Mouse (Mus musculus): ENCODE data around the gene Slc22a21. TPM values are rescaled to one million over a fixed set of nuclear protein-coding genes. Genes with fewer than 3 reads are reported as not detected.
"Not testable (repeated sequence)": the region's sequence is repeated elsewhere in the genome, so short reads cannot be mapped to it uniquely, and the experiment has no call there.

The Slc22a21 gene
- polyA plus RNA-seq, 1 experiment from 2014 or later = 4.7 TPM

- H3K4me3 ChIP-seq (replicated peaks) = no peak overlapping the region
- H3K4me1 ChIP-seq = no peaks in the 10 kb centered on the region
- WGBS = 65% methylated on average over 1 of the region's 1 CpGs
- no peaks in the 10 kb centered on the region for H3K9me3 ChIP-seq (replicated peaks)
- ATAC-seq (ENCODE audit: low FRiP score) = no peak
- H3K27ac ChIP-seq (replicated peaks) = no peak overlapping the region
- H3K4me2 ChIP-seq = no peak overlapping the region
- H3K27me3 ChIP-seq (replicated peaks) = no peaks in the 10 kb centered on the region
- no peaks in the 10 kb centered on the region for H3K36me3 ChIP-seq
- H3K9ac ChIP-seq (replicated peaks) = no peak overlapping the region
Observed at GRCm38 (mm10) chr11:53989232-53989631, 9.1 kb upstream of the Slc22a21 start.

- Histone ChIP-seq H3K27ac (replicated peaks) (no peak overlapping the region), H3K9me3 (replicated peaks) (no peaks in the 10 kb centered on the region), H3K4me2 (no peak overlapping the region), H3K4me3 (replicated peaks) (no peak overlapping the region), H3K9ac (replicated peaks) (no peak overlapping the region), H3K4me1 (no peaks in the 10 kb centered on the region), H3K27me3 (replicated peaks) (no peaks in the 10 kb centered on the region), H3K36me3 (no peaks in the 10 kb centered on the region)
- 82% methylated on average over 4 of the region's 4 CpGs for WGBS
- no peak for ATAC-seq (ENCODE audit: low FRiP score)
Observed at GRCm38 (mm10) chr11:53988081-53988480, 7.9 kb upstream of the Slc22a21 start.

DNA sequence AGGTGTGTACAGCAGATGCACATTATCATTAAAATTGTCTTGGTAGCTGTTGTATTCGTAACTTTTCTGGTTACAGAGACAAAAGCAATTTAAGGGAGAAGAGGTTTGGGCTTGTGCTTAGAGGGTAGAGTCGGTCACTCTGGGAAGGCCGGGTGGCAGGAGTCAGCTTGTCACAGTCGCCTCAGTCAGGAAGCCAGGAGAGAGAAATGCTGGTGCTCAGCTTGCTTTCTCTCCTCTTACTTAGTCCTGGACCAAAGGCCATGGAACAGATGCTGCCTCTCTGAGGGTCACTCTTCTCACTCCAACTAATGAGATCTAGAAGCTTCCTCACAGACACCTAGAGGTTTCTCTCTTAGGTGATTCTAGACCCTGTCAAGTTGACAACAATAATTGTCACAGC is 1.3 kb upstream of the Slc22a21 start:
- Histone ChIP-seq H3K4me3 (replicated peaks) (no peak overlapping the region), H3K27me3 (replicated peaks) (peaks cover 11% of the 10 kb centered on the region; the same call in 1 of the 2 replicates), H3K4me1 (peaks cover 15% of the 10 kb centered on the region; the same call in 1 of the 2 replicates), H3K4me2 (no peak overlapping the region), H3K9me3 (replicated peaks) (no peaks in the 10 kb centered on the region), H3K36me3 (no peaks in the 10 kb centered on the region), H3K9ac (replicated peaks) (no peak overlapping the region), H3K27ac (replicated peaks) (no peak overlapping the region)
- no peak for ATAC-seq (ENCODE audit: low FRiP score)
- WGBS = 91% methylated on average over 4 of the region's 4 CpGs

- Histone ChIP-seq H3K4me1 (peaks cover 15% of the 10 kb centered on the region; the same call in 1 of the 2 replicates), H3K9ac (replicated peaks) (peak overlapping the region; percentile 59), H3K27me3 (replicated peaks) (peaks cover 11% of the 10 kb centered on the region; the same call in 1 of the 2 replicates), H3K4me2 (peak overlapping the region; percentile 93), H3K4me3 (replicated peaks) (peak overlapping the region; percentile 59)
- H3K27ac ChIP-seq (replicated peaks); H3K9me3 ChIP-seq (replicated peaks); ATAC-seq (ENCODE audit: low FRiP score); H3K36me3 ChIP-seq: not testable (repeated sequence)
- WGBS = 1% methylated on average over 23 of the region's 23 CpGs
Observed at GRCm38 (mm10) chr11:53979456-53979787, 710 bp downstream of the Slc22a21 start.

- H3K9ac ChIP-seq (replicated peaks) = no peak overlapping the region
- no peaks in the 10 kb centered on the region for H3K9me3 ChIP-seq (replicated peaks)
- no peaks in the 10 kb centered on the region for H3K36me3 ChIP-seq
- peaks cover 15% of the 10 kb centered on the region; the same call in 1 of the 2 replicates for H3K4me1 ChIP-seq
- H3K27ac ChIP-seq (replicated peaks) = no peak overlapping the region
- no peak overlapping the region for H3K4me3 ChIP-seq (replicated peaks)
- no peak overlapping the region for H3K4me2 ChIP-seq
- H3K27me3 ChIP-seq (replicated peaks) = peaks cover 11% of the 10 kb centered on the region; the same call in 1 of the 2 replicates
- no peak for ATAC-seq (ENCODE audit: low FRiP score)
- WGBS = 79% methylated on average over 3 of the region's 3 CpGs
Observed at GRCm38 (mm10) chr11:53977672-53978071, 2.5 kb downstream of the Slc22a21 start.

DNA sequence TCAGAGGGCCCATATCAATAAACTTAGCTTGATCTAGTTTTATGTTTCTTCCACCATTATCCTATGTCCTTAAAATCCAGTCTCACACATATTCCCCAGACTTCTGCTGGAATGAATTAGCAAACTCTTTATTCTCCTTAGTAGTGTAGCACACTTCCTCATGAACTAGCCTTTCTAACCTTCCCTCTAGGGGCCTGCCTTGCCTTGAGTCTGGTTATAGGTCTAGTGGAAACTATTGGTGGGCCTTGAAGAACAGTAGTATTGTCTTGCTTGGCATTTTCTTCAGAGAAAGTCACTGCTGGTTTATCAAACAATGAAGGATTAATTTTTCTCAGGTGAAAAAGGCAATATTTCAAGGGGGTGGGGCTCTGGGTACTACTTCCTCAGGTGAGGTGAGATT is 4.6 kb downstream of the Slc22a21 start:
- peaks cover 10% of the 10 kb centered on the region; the same call in 1 of the 2 replicates for H3K27me3 ChIP-seq (replicated peaks)
- ATAC-seq (ENCODE audit: low FRiP score) = no peak
- H3K4me3 ChIP-seq (replicated peaks) = no peak overlapping the region
- H3K27ac ChIP-seq (replicated peaks) = no peak overlapping the region
- H3K4me2 ChIP-seq = no peak overlapping the region
- no peaks in the 10 kb centered on the region for H3K36me3 ChIP-seq
- peaks cover 15% of the 10 kb centered on the region; the same call in 1 of the 2 replicates for H3K4me1 ChIP-seq
- H3K9me3 ChIP-seq (replicated peaks) = no peaks in the 10 kb centered on the region
- H3K9ac ChIP-seq (replicated peaks) = no peak overlapping the region

- Histone ChIP-seq H3K27me3 (replicated peaks) (no peaks in the 10 kb centered on the region), H3K9me3 (replicated peaks) (no peaks in the 10 kb centered on the region), H3K4me3 (replicated peaks) (no peak overlapping the region), H3K36me3 (no peaks in the 10 kb centered on the region), H3K4me2 (no peak overlapping the region), H3K4me1 (no peaks in the 10 kb centered on the region), H3K27ac (replicated peaks) (no peak overlapping the region), H3K9ac (replicated peaks) (no peak overlapping the region)
- no peak for ATAC-seq (ENCODE audit: low FRiP score)
- 49% methylated on average over 3 of the region's 3 CpGs for WGBS
Observed at GRCm38 (mm10) chr11:53958984-53959383, 21.1 kb downstream of the Slc22a21 start.

- not testable (repeated sequence) for H3K9ac ChIP-seq (replicated peaks); H3K4me3 ChIP-seq (replicated peaks); H3K4me2 ChIP-seq; H3K9me3 ChIP-seq (replicated peaks); H3K36me3 ChIP-seq; H3K4me1 ChIP-seq; H3K27me3 ChIP-seq (replicated peaks); H3K27ac ChIP-seq (replicated peaks); ATAC-seq (ENCODE audit: low FRiP score)
- WGBS = 48% methylated on average over 4 of the region's 4 CpGs
Observed at GRCm38 (mm10) chr11:53958176-53958575, 22.0 kb downstream of the Slc22a21 start.

- Histone ChIP-seq H3K27ac (replicated peaks) (no peak overlapping the region), H3K36me3 (no peaks in the 10 kb centered on the region), H3K4me3 (replicated peaks) (no peak overlapping the region), H3K4me1 (no peaks in the 10 kb centered on the region), H3K4me2 (no peak overlapping the region), H3K27me3 (replicated peaks) (no peaks in the 10 kb centered on the region), H3K9me3 (replicated peaks) (no peaks in the 10 kb centered on the region), H3K9ac (replicated peaks) (no peak overlapping the region)
- 71% methylated on average over 1 of the region's 1 CpGs for WGBS
- no peak for ATAC-seq (ENCODE audit: low FRiP score)
Observed at GRCm38 (mm10) chr11:53956636-53957035, 23.5 kb downstream of the Slc22a21 start.

- WGBS = 92% methylated on average over 3 of the region's 3 CpGs
- Histone ChIP-seq H3K9ac (replicated peaks) (no peak overlapping the region), H3K27me3 (replicated peaks) (no peaks in the 10 kb centered on the region), H3K4me1 (no peaks in the 10 kb centered on the region), H3K27ac (replicated peaks) (no peak overlapping the region), H3K36me3 (0 out of 2 replicates have a peak, but pooled peaks cover 3% of the 10 kb centered on the region), H3K9me3 (replicated peaks) (no peaks in the 10 kb centered on the region), H3K4me2 (no peak overlapping the region), H3K4me3 (replicated peaks) (no peak overlapping the region)
- no peak for ATAC-seq (ENCODE audit: low FRiP score)
Observed at GRCm38 (mm10) chr11:53954653-53955052, 25.5 kb downstream of the Slc22a21 start.

DNA sequence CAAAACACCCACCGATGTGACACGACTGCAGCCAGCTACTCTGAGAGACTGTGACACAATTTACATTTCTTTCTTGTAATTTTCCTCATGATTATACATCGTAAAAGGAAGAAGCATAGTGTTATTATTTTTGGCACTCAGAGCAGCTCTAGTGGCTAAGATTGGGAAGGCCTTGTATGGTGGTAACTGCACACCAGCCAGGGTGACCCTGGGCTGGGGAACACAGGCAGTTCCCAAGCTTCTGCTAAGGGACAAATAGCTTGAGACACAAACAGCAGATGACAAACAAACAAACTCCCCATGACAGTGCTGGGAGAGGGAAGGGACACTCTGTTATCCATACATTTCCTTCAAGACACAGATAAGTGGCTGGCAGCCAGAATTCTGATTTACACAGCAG is 30.0 kb downstream of the Slc22a21 start:
- not testable (repeated sequence) for H3K27me3 ChIP-seq (replicated peaks); H3K9ac ChIP-seq (replicated peaks); H3K4me1 ChIP-seq; H3K9me3 ChIP-seq (replicated peaks); H3K4me3 ChIP-seq (replicated peaks); H3K4me2 ChIP-seq; ATAC-seq (ENCODE audit: low FRiP score); H3K36me3 ChIP-seq; H3K27ac ChIP-seq (replicated peaks)
- 83% methylated on average over 1 of the region's 3 CpGs for WGBS

DNA sequence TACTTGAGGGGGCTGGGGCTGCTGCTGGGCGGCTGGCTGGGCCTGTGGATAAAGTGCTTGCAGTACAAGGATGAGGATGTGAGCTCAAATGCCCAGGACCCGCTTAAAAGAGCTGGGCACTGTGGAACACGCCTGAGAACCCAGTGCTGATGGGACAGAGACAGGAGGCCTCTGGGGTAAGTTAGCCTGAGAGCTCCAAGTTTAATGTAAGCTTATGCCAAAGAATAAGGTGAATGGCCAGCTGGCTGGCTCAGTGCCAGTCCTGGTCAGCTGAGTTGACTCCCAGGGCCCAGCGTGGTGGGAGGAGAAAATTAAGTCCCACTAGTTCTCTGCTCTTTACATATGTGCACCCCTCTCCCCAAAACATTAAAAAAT is 48.2 kb downstream of the Slc22a21 start:
- ATAC-seq (ENCODE audit: low FRiP score); H3K27ac ChIP-seq (replicated peaks); H3K9ac ChIP-seq (replicated peaks); H3K4me1 ChIP-seq; H3K4me3 ChIP-seq (replicated peaks); H3K36me3 ChIP-seq; H3K9me3 ChIP-seq (replicated peaks); H3K4me2 ChIP-seq; H3K27me3 ChIP-seq (replicated peaks): not testable (repeated sequence)
- 74% methylated on average over 4 of the region's 4 CpGs for WGBS
